Comparison of ENCODE assay signal across 8 mouse cellular contexts in the genomic region with DNA sequence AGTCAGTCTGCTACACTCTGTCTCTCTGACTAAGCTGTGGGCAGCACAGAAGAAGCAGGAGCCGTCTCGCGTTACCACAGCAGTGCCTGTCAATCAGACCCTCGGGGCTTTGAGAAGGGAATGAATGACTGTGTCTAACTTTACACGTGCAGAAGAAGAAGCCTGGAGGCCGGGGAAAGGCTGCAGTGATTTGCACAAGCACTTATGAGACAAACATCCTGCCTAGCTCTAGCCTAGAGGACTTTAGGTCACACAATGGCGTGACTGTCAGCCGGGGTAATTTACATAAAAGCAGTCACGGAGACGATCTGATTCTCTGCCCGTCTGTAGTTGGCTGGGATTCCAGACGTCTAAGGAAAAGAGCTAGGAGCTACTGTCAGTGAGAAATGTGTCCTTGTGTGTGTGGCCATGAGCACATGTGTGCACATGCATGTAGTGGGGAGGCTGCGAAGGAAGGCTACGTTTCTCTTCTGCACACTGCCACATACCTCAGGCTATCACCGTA.
DNase-seq lines count a peak whose midpoint lies in the region; ATAC-seq and TF ChIP-seq lines count a peak whose summit lies in the region.

No protein-coding gene starts in this region.

- 25% methylated on average over 15 of the region's 15 CpGs for WGBS in heart, postnatal 0 days

- peak; percentile 31 to 32 for DNase-seq in cerebellum, postnatal 10 days
- no peak for DNase-seq in cerebellum, adult 11 months
- peak; percentile 86 for DNase-seq in embryo, embryonic 10.5 days (ENCODE audit: low spot score)
- peak; percentile 23 for DNase-seq in heart, postnatal 0 days (ENCODE audit: low spot score)
- peak; percentile 80 for DNase-seq in mesoderm, embryonic 11.5 days (ENCODE audit: low read depth, low spot score)
- no peak for DNase-seq in ovary, adult 18-20 months (ENCODE audit: low spot score)
- DNase-seq in urinary bladder, postnatal 36 days (ENCODE audit: low spot score in 2 of 2) = no peak
- no peak for DNase-seq in layer of hippocampus, adult 2 months (ENCODE audit: low spot score in 2 of 2)

- no peaks in the 10 kb centered on the region for H3K27me3 ChIP-seq in heart, postnatal 0 days (ENCODE audit: control insufficient read depth, insufficient read depth, low read length)

- peaks cover 18% of the 10 kb centered on the region for H3K4me1 ChIP-seq in heart, postnatal 0 days (ENCODE audit: control insufficient read depth, insufficient read depth)

- peak; percentile 15; the same call in 1 of the 2 replicates for ATAC-seq in heart, postnatal 0 days (ENCODE audit: insufficient read depth, low read depth)

- no peak for TF ChIP-seq EP300 in heart, postnatal 0 days (IDR thresholded peaks at IDR 0.05; ENCODE audit: low read depth)

- H3K4me2 ChIP-seq in heart, postnatal 0 days (ENCODE audit: low read depth, low read length) = peak overlapping the region; percentile 38

- no peak overlapping the region for H3K27ac ChIP-seq in heart, postnatal 0 days (ENCODE audit: low read depth)
- H3K27ac ChIP-seq in layer of hippocampus, adult 2 months = no peak overlapping the region

- no peaks in the 10 kb centered on the region for H3K9me3 ChIP-seq in heart, postnatal 0 days (replicated peaks; ENCODE audit: control insufficient read depth, low read length)

- TF ChIP-seq CTCF in heart, postnatal 0 days (IDR thresholded peaks at IDR 0.05; ENCODE audit: low read depth) = no peak
- no peak for TF ChIP-seq CTCF in layer of hippocampus, adult 2 months (conservative IDR thresholded peaks at IDR 0.05)

- no peaks in the 10 kb centered on the region for H3K36me3 ChIP-seq in heart, postnatal 0 days (replicated peaks; ENCODE audit: control insufficient read depth, insufficient read depth, low read length)

- H3K9ac ChIP-seq in heart, postnatal 0 days (replicated peaks; ENCODE audit: low read depth, low read length) = no peak overlapping the region

- 0 out of 2 replicates have a peak overlapping the region, but pooled peaks have one; percentile 13 for H3K4me3 ChIP-seq in heart, postnatal 0 days (ENCODE audit: low read depth, low read length)
- H3K4me3 ChIP-seq in layer of hippocampus, adult 2 months = no peak overlapping the region

Comparison
In these comparisons a context has a peak if more than half of its experiments do, and no peak if none do; other contexts are left out.
1. DNase-seq: peak in cerebellum, postnatal 10 days (2 of 2), embryo, embryonic 10.5 days (single experiment), heart, postnatal 0 days (single experiment) and mesoderm, embryonic 11.5 days (single experiment); none in cerebellum, adult 11 months (single experiment), ovary, adult 18-20 months (single experiment), urinary bladder, postnatal 36 days (0 of 2) and layer of hippocampus, adult 2 months (0 of 2).